Mouse (Mus musculus) kidney, postnatal 0 days (tissue): Measurements from ENCODE around the gene Themis2. TPM values are rescaled to one million over a fixed set of nuclear protein-coding genes. Genes with fewer than 3 reads are reported as not detected.

Experiments
- ATAC-seq: fragments of 200-750 bp; cut with Nextera tagmentation; replicated peaks from 2 replicates; pipeline ENCODE4 v1.8.0; 2017; ENCODE audit warnings: low read depth, moderate number of reproducible peaks, moderate TSS enrichment, moderate library complexity; ENCODE audit not compliant: low FRiP score
- DNase-seq: peaks from one replicate; pipeline ENCODE4 v3.0.0-alpha.2; 2016; ENCODE audit warnings: low spot score
- H3K27ac ChIP-seq: fragments of 300-500 bp; sonication (generic); 2 replicates; pipeline ENCODE4 v1.5.1; 2014; ENCODE audit warnings: mild to moderate bottlenecking
- H3K27me3 ChIP-seq: fragments of 300-500 bp; sonication (generic); 2 replicates; pipeline ENCODE4 v1.6.1; 2014; ENCODE audit warnings: low read length, mixed read lengths; ENCODE audit not compliant: insufficient read depth
- H3K36me3 ChIP-seq: fragments of 300-500 bp; sonication (generic); 2 replicates; pipeline ENCODE4 v1.6.1; 2014; ENCODE audit warnings: low read length, mixed read lengths; ENCODE audit not compliant: insufficient read depth
- H3K4me1 ChIP-seq: fragments of 300-500 bp; sonication (generic); replicated peaks from 2 replicates; pipeline ENCODE4 v1.6.1; 2014; ENCODE audit warnings: antibody characterized with exemption, low read length, mixed read lengths; ENCODE audit not compliant: insufficient read depth
- H3K4me2 ChIP-seq: fragments of 300-500 bp; sonication (generic); 2 replicates; pipeline ENCODE4 v1.6.1; 2014; ENCODE audit warnings: mild to moderate bottlenecking, low read length, moderate library complexity, mixed read lengths
- H3K4me3 ChIP-seq: fragments of 300-500 bp; sonication (generic); replicated peaks from 2 replicates; pipeline ENCODE4 v1.5.1; 2014; ENCODE audit warnings: low read depth, low read length
- H3K9ac ChIP-seq: fragments of 300-500 bp; sonication (generic); 2 replicates; pipeline ENCODE4 v1.6.1; 2014; ENCODE audit warnings: low read depth, low read length
- H3K9me3 ChIP-seq: fragments of 300-500 bp; sonication (generic); replicated peaks from 2 replicates; pipeline ENCODE4 v1.6.1; 2016; ENCODE audit warnings: low read length, inconsistent platforms, mixed read lengths
- CTCF ChIP-seq: IDR thresholded peaks from 2 replicates; pipeline ENCODE4 v1.5.1; 2016; ENCODE audit warnings: antibody characterized with exemption, low read depth, mild to moderate bottlenecking, moderate library complexity
- WGBS: fragments of 180-500 bp; shearing (Covaris S2); extraction: QIAGEN DNeasy Blood & Tissue Kit; methylation state at CpG from one replicate; pipeline ENCODE4 v1.1.7; 2014; 5-methylcytosine and 5-hydroxymethylcytosine counted together
- polyA plus RNA-seq: library from polyadenylated mRNA; unstranded; fragments of >200 nt; fragmentation: Nextera tagmentation; extraction: Ambion mirVana; gene quantifications from 2 replicates; pipeline ENCODE4 v1.2.1, GENCODE M21; 2015

Themis2 gene
- polyA plus RNA-seq, 1 experiment from 2014 or later: 1.0 TPM

DNA sequence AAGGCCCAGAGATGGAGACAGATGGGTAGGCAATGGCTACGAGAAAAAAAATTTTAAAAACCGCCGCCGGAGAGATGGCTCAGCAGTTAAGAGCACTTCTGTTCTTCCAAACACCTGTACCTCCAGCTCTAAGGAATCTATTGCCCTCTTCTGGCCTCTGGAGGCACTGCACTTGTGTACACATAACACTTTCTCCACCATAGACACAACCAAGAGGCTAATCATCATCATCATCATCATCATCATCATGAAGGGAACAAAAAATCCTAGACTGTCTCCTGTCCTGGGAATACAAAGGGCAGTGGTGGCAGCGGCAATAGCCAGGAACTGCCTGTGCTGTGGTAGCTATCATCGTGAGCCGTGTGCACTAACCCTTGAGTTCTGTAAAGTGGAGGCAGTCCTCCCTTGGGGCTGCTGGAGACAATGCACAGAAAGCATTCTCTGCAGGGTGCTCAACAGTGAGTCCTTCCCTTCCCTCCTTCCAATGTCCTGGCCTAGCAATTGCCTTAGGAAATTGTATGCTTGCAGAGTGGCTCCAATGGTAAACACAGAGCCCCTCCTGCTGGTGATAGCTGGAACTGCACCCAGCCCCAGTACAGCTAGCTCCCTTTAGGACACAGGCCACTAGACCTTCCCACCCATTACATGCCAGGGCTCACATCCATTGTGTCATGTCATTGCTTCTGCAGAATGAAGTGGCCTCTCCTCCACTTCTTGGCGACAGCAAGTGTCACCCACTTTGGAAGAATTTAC is 27.6 kb upstream of the Themis2 start:
- ATAC-seq (no peak), DNase-seq (peak; percentile 65)
- no peaks in the 10 kb centered on the region for H3K27me3 ChIP-seq
- no peak overlapping the region for H3K4me2 ChIP-seq
- TF ChIP-seq CTCF: peak; percentile 78
- H3K9ac ChIP-seq: no peak overlapping the region
- WGBS: 68% methylated on average over 8 of the region's 8 CpGs
- H3K9me3 ChIP-seq: no peaks in the 10 kb centered on the region
- H3K4me3 ChIP-seq: no peak overlapping the region
- H3K4me1 ChIP-seq: no peaks in the 10 kb centered on the region
- H3K36me3 ChIP-seq: peaks cover 20% of the 10 kb centered on the region
- no peak overlapping the region for H3K27ac ChIP-seq

DNA sequence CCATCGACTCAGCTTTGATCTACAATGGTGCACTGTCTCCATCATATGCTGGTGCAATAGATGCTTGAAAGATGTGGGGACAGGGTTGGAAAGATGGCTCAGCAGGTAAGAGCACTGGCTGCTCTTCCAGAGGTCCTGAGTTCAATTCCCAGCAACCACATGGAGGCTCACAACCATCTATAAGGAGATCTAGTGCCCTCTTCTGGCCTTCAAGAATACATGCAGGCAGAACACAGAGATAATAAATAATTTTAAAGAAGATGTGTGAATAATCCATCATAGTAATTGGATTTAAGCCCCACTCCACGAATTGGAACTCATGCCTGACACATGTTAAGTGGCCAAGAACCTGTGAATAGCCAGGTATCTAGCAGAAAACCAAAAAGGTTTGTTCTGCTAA is 22.3 kb upstream of the Themis2 start:
- 58% methylated on average over 2 of the region's 2 CpGs for WGBS
- TF ChIP-seq CTCF: peak; percentile 17; the same call in 1 of the 2 replicates

DNA sequence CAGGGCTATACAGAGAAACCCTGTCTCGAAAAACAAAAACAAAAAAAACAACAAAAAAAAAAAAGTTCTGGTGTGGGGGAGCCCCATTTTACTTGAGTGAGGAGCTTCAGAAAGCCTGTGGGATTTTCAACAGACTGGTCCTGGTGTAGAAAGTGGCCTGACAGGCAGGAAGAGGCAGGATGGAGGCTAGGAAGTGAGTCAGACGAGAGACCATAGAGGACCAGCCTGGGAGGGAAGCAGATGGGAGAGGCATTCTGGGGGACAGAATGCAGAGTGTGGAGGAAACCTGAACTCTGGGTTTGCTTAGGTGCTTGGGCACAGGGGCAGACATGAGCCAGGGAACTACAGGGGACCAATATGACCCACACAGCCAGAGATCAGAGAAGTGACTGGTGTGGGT is 20.7 kb upstream of the Themis2 start:
- no peak for TF ChIP-seq CTCF
- no peak for ATAC-seq
- H3K9ac ChIP-seq: no peak overlapping the region

More for the DNA sequence above, 22.3 kb upstream of the Themis2 start:
- H3K4me1 ChIP-seq: no peaks in the 10 kb centered on the region
- ATAC-seq (no peak), DNase-seq (no peak)
- no peaks in the 10 kb centered on the region for H3K27me3 ChIP-seq
- H3K9ac ChIP-seq: no peak overlapping the region
- no peak overlapping the region for H3K27ac ChIP-seq
- H3K4me2 ChIP-seq: no peak overlapping the region
- H3K4me3 ChIP-seq: no peak overlapping the region
- H3K36me3 ChIP-seq: no peaks in the 10 kb centered on the region
- H3K9me3 ChIP-seq: no peaks in the 10 kb centered on the region

DNA sequence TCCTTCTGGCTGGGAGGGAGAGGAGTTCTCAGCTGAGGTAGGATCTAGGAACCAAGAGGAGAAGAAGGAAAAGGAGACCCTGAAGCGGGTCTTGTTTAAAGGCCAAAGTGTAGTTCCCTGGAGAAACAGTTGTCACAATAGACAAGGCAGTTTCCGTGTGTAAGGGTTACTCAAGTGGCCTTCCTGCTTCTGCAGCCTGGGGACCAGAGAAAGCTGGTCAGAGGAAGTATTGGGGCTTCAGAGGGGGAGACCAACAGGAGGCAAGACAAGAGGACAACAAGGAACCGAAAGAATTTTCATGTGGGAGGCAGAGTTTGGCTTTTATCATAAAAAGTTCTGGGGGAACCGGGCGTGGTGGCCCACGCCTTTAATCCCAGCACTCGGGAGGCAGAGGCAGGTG is 20.2 kb upstream of the Themis2 start:
- DNase-seq (no peak), ATAC-seq (no peak)
- Histone ChIP-seq H3K27ac (no peak overlapping the region), H3K4me3 (no peak overlapping the region), H3K4me2 (no peak overlapping the region), H3K36me3 (no peaks in the 10 kb centered on the region), H3K9me3 (no peaks in the 10 kb centered on the region), H3K27me3 (no peaks in the 10 kb centered on the region), H3K9ac (no peak overlapping the region), H3K4me1 (no peaks in the 10 kb centered on the region)
- WGBS: 81% methylated on average over 7 of the region's 7 CpGs
- TF ChIP-seq CTCF: no peak

More for the DNA sequence above, 20.7 kb upstream of the Themis2 start:
- Histone ChIP-seq H3K4me2 (no peak overlapping the region), H3K4me3 (no peak overlapping the region), H3K9me3 (no peaks in the 10 kb centered on the region), H3K27me3 (no peaks in the 10 kb centered on the region), H3K27ac (no peak overlapping the region), H3K4me1 (no peaks in the 10 kb centered on the region), H3K36me3 (no peaks in the 10 kb centered on the region)
- 51% methylated on average over 2 of the region's 2 CpGs for WGBS
- no peak for DNase-seq

DNA sequence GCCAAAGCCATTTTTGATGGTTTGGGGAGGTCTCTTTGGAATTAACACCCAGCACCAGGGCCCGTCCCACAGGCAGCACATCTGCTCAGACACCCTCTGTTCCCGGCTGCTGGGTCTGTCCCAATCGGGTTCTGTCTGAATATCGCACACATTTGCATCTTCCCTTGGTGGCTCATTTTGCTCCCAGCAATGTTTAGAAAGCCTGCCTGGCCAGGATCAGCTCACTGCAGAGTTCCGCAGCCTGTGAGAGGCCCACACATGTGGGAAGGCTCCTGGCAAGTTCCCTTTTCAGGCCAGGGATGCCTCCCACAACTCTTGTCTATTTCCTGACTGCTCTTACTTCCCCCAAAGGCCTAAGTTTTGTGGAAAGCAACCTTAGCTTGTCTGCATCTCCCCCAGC is 13.4 kb upstream of the Themis2 start:
- 90% methylated on average over 5 of the region's 5 CpGs for WGBS
- no peak overlapping the region for H3K27ac ChIP-seq

DNA sequence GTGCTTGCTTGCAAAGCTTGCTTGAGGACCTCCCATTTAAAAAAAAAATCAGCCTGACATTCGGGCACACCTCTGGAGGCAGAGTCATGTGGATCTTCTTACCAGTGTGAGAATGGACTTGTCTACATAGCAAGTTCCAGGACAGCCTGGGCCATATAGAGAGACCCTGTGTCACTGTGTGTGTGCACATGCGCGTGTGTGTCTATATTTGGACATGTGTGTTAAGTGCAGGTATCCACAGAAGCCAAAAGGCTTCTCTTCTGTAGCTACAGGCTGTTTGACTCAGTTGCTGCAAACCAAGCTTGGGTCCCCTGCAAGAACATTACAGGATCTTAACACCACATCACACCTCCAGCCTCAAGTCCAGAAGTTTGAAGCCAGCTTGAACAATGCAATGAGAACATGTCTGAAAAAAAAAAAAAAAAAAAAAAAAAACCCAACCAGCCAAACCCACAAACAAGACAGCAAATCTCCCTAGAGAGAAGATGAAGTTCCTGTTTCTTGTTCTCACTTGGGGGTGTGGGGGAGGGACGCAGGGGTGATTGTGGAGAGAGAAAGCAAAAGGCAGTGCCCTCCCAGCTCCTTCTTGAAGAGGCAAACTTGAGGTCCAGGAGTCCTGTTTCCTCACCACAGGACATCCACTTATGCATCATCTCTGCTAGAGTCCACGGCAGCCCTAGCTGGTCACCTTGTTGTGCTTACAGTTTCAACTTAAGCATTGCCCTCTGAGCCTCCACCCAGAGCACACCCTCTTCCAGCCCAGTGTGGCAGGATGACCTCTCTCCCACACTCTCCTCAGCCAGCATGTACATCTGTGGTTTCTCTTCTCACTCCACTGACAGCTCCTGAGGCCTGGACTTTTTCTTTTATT is 11.8 kb upstream of the Themis2 start:
- ATAC-seq (no peak), DNase-seq (no peak)
- Histone ChIP-seq H3K36me3 (no peaks in the 10 kb centered on the region), H3K4me3 (no peak overlapping the region), H3K4me2 (no peak overlapping the region), H3K27me3 (no peaks in the 10 kb centered on the region), H3K9me3 (no peaks in the 10 kb centered on the region), H3K27ac (no peak overlapping the region), H3K9ac (no peak overlapping the region), H3K4me1 (no peaks in the 10 kb centered on the region)
- no peak for TF ChIP-seq CTCF
- WGBS: 56% methylated on average over 5 of the region's 5 CpGs

More for the DNA sequence above, 13.4 kb upstream of the Themis2 start:
- Histone ChIP-seq H3K4me3 (no peak overlapping the region), H3K27me3 (no peaks in the 10 kb centered on the region), H3K9me3 (no peaks in the 10 kb centered on the region), H3K9ac (no peak overlapping the region), H3K36me3 (no peaks in the 10 kb centered on the region), H3K4me1 (no peaks in the 10 kb centered on the region), H3K4me2 (no peak overlapping the region)
- ATAC-seq (no peak), DNase-seq (no peak)
- no peak for TF ChIP-seq CTCF
